8 mouse cellular contexts compared by ENCODE assay signal in the genomic region with DNA sequence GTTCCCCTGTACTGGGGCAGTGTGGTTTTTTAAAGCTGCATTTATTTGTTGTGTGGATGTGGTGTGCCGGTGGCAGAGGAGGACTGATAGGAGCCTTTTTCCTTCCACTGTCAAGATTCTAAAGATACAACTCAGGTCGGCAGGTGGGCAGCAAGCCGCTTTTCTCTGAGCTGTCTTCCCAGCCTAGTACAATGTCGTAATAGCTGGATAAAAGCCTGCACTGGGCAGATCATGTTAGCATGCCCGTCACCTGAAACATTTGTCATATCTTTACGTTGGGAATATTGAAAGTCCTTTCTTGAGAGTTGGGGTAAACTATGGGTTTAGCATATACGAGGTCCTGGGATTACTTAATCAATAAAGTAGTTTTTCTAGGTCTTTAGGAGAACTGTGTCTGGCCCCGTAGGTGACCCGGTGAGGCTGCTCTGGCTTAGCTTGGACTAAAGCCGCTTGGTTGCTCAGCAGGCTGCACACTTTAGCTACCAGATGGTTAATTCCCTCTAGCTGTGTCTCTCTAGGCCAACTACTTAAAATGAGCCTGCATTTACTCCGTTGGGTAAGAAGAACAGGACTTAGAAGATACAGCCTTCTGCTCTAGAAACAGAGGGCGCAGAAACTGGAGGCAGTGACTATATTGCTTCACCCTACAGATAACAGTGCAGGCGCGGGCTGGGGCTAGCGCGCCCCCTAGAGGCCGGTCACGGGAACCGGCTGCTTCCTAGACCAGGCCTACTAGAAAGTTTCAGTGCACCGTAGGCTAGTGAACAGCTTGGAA. TPM values are rescaled to one million over a fixed set of nuclear protein-coding genes. Genes with fewer than 3 reads are reported as not detected.
DNase-seq lines count a peak whose midpoint lies in the region; ATAC-seq and TF ChIP-seq lines count a peak whose summit lies in the region.

No protein-coding gene starts in this region.

- TF ChIP-seq EP300 in liver, embryonic 14.5 days (IDR thresholded peaks at IDR 0.05; ENCODE audit: low read depth): no peak

- TF ChIP-seq CTCF in liver, embryonic 14.5 days (IDR thresholded peaks at IDR 0.05; ENCODE audit: low read depth): peak; percentile 96
- peak; percentile 92 for TF ChIP-seq CTCF in testis, adult 2 months (IDR thresholded peaks at IDR 0.05; ENCODE audit: control insufficient read depth, insufficient read depth, insufficient replicate concordance, low read depth, low read length)

- no peaks in the 10 kb centered on the region for H3K27me3 ChIP-seq in embryonic facial prominence, embryonic 11.5 days (ENCODE audit: control insufficient read depth, insufficient read depth, low read length)
- no peaks in the 10 kb centered on the region for H3K27me3 ChIP-seq in liver, embryonic 14.5 days (ENCODE audit: control insufficient read depth, insufficient read depth, low read length)
- no peaks in the 10 kb centered on the region for H3K27me3 ChIP-seq in neural tube, embryonic 14.5 days (ENCODE audit: control insufficient read depth, insufficient read depth, low read length)
- no peaks in the 10 kb centered on the region for H3K27me3 ChIP-seq in testis, adult 2 months (ENCODE audit: control insufficient read depth, insufficient read depth, low read length)

- peak; percentile 88 to 89 for DNase-seq in B cell, adult 2 months
- DNase-seq in adrenal gland, postnatal 10 days: peak; percentile 92
- peak; percentile 77 for DNase-seq in embryonic facial prominence, embryonic 11.5 days (ENCODE audit: low spot score)
- peak; percentile 75 to 81 for DNase-seq in heart, adult 18-20 months
- peak; percentile 83 for DNase-seq in kidney, postnatal 10 days
- DNase-seq in liver, embryonic 14.5 days (ENCODE audit: low read depth in 3 of 3, low spot score in 3 of 3): peak; percentile 34 to 49 (median 47)

- H3K36me3 ChIP-seq in embryonic facial prominence, embryonic 11.5 days (replicated peaks; ENCODE audit: control insufficient read depth, insufficient read depth, low read depth, low read length): no peaks in the 10 kb centered on the region
- H3K36me3 ChIP-seq in liver, embryonic 14.5 days (replicated peaks; ENCODE audit: control insufficient read depth, insufficient read depth, low read depth): no peaks in the 10 kb centered on the region
- no peaks in the 10 kb centered on the region for H3K36me3 ChIP-seq in neural tube, embryonic 14.5 days (ENCODE audit: control insufficient read depth, insufficient read depth, low read length)
- no peaks in the 10 kb centered on the region for H3K36me3 ChIP-seq in testis, adult 2 months (ENCODE audit: control insufficient read depth, insufficient read depth, low read length)

- H3K4me3 ChIP-seq in embryonic facial prominence, embryonic 11.5 days (ENCODE audit: low read depth, low read length): no peak overlapping the region
- H3K4me3 ChIP-seq in liver, embryonic 14.5 days (ENCODE audit: insufficient read depth in 1 of 2, low read depth in 2 of 2, low read length in 2 of 2): no peak overlapping the region
- no peak overlapping the region for H3K4me3 ChIP-seq in neural tube, embryonic 14.5 days (ENCODE audit: low read depth, low read length)
- no peak overlapping the region for H3K4me3 ChIP-seq in testis, adult 2 months (ENCODE audit: control insufficient read depth, low read depth, low read length)

- H3K27ac ChIP-seq in embryonic facial prominence, embryonic 11.5 days (replicated peaks; ENCODE audit: low read depth, low read length): no peak overlapping the region
- H3K27ac ChIP-seq in liver, embryonic 14.5 days: no peak overlapping the region
- no peak overlapping the region for H3K27ac ChIP-seq in neural tube, embryonic 14.5 days (ENCODE audit: low read depth, low read length)
- H3K27ac ChIP-seq in testis, adult 2 months (ENCODE audit: control insufficient read depth, insufficient read depth, low read depth, low read length): no peak overlapping the region

- 47% methylated on average over 20 of the region's 20 CpGs for WGBS in embryonic facial prominence, embryonic 11.5 days
- WGBS in liver, embryonic 14.5 days (ENCODE audit: insufficient replicate concordance): 36% methylated on average over 20 of the region's 20 CpGs
- WGBS in neural tube, embryonic 14.5 days: 46% methylated on average over 20 of the region's 20 CpGs

- TF ChIP-seq POLR2A in testis, adult 2 months (IDR thresholded peaks at IDR 0.05; ENCODE audit: control insufficient read depth, low read depth, low read length): no peak

- no peak overlapping the region for H3K4me2 ChIP-seq in embryonic facial prominence, embryonic 11.5 days (ENCODE audit: low read depth, low read length)
- H3K4me2 ChIP-seq in liver, embryonic 14.5 days (ENCODE audit: low read depth): no peak overlapping the region
- no peak overlapping the region for H3K4me2 ChIP-seq in neural tube, embryonic 14.5 days (ENCODE audit: low read depth, low read length)

- H3K4me1 ChIP-seq in embryonic facial prominence, embryonic 11.5 days (ENCODE audit: control insufficient read depth, insufficient read depth, low read length): no peaks in the 10 kb centered on the region
- no peaks in the 10 kb centered on the region for H3K4me1 ChIP-seq in liver, embryonic 14.5 days (replicated peaks; ENCODE audit: control insufficient read depth in 2 of 2, insufficient read depth in 2 of 2, low read length in 1 of 2)
- no peaks in the 10 kb centered on the region for H3K4me1 ChIP-seq in neural tube, embryonic 14.5 days (ENCODE audit: control insufficient read depth, insufficient read depth, low read length)
- peaks cover 4% of the 10 kb centered on the region for H3K4me1 ChIP-seq in testis, adult 2 months (ENCODE audit: control insufficient read depth, insufficient read depth, low read length)

- 0 out of 2 replicates have a peak, but pooled peaks have one; percentile 59 for ATAC-seq in embryonic facial prominence, embryonic 11.5 days (replicated peaks; ENCODE audit: insufficient number of reproducible peaks, low FRiP score, low TSS enrichment, low read depth)
- ATAC-seq in liver, embryonic 14.5 days (ENCODE audit: insufficient read depth): peak; percentile 55; the same call in 1 of the 2 replicates
- peak; percentile 76; the same call in 1 of the 2 replicates for ATAC-seq in neural tube, embryonic 14.5 days (ENCODE audit: low read depth)

- no peak overlapping the region for H3K9ac ChIP-seq in embryonic facial prominence, embryonic 11.5 days (replicated peaks; ENCODE audit: low read length)
- no peak overlapping the region for H3K9ac ChIP-seq in liver, embryonic 14.5 days (replicated peaks)
- H3K9ac ChIP-seq in neural tube, embryonic 14.5 days (replicated peaks; ENCODE audit: low read depth, low read length): no peak overlapping the region

- no peaks in the 10 kb centered on the region for H3K9me3 ChIP-seq in embryonic facial prominence, embryonic 11.5 days (replicated peaks; ENCODE audit: control insufficient read depth, low read length)
- H3K9me3 ChIP-seq in liver, embryonic 14.5 days (ENCODE audit: control insufficient read depth, low read length): no peaks in the 10 kb centered on the region
- H3K9me3 ChIP-seq in neural tube, embryonic 14.5 days (ENCODE audit: control insufficient read depth, low read length): no peaks in the 10 kb centered on the region

RNA-seq across cellular contexts. Expression of a gene that starts 58.2 kb away (rescaled TPM):
- 10 to 100 TPM; 28.8 to 34.1 TPM for total RNA-seq in adrenal gland, postnatal 10 days (2021)
- 114 and 122 TPM in 2 replicates for polyA plus RNA-seq in embryonic facial prominence, embryonic 11.5 days (2014; fragmentation: Nextera tagmentation; extraction: Ambion mirVana)
- 10 to 100 TPM; 56.1 to 59.5 TPM for total RNA-seq in heart, adult 18-20 months (2021)
- 8.8 and 13.4 TPM in 2 replicates for polyA plus RNA-seq in liver, embryonic 14.5 days (2012; rRNA removed)
- polyA plus RNA-seq in liver, embryonic 14.5 days (2014; fragmentation: Nextera tagmentation; extraction: Ambion mirVana): 27.7 and 31.0 TPM in 2 replicates
- polyA plus RNA-seq in neural tube, embryonic 14.5 days (2014; fragmentation: Nextera tagmentation; extraction: Ambion mirVana): 82.1 and 95.0 TPM in 2 replicates
- polyA plus RNA-seq in testis, adult 2 months (2012; rRNA removed): 6.5 and 8.5 TPM in 2 replicates

RNA-seq across cellular contexts. Expression of a gene that starts 58.8 kb away (rescaled TPM):
- 10 to 100 TPM; 17.2 to 18.8 TPM for total RNA-seq in adrenal gland, postnatal 10 days (2021)
- 18.1 and 19.0 TPM in 2 replicates for polyA plus RNA-seq in embryonic facial prominence, embryonic 11.5 days (2014; fragmentation: Nextera tagmentation; extraction: Ambion mirVana)
- 10 to 100 TPM; 57.3 to 57.8 TPM for total RNA-seq in heart, adult 18-20 months (2021)
- 2.4 and 4.5 TPM in 2 replicates for polyA plus RNA-seq in liver, embryonic 14.5 days (2012; rRNA removed)
- polyA plus RNA-seq in liver, embryonic 14.5 days (2014; fragmentation: Nextera tagmentation; extraction: Ambion mirVana): 8.3 and 10.1 TPM in 2 replicates
- polyA plus RNA-seq in neural tube, embryonic 14.5 days (2014; fragmentation: Nextera tagmentation; extraction: Ambion mirVana): 61.4 and 66.3 TPM in 2 replicates
- 11.9 and 12.3 TPM in 2 replicates for polyA plus RNA-seq in testis, adult 2 months (2012; rRNA removed)
